Mouse (Mus musculus) spleen, adult 2 months (tissue): ENCODE measurements at regions not wholly inside any gene's neighbourhood (a gene's known extent, or its start where the extent isn't known, plus 50 kb on each side); places are given as distances from the start of the nearest gene placed in this dataset.

ENCODE experiments used
- DNase-seq, 2 experiments: peaks; one replicate each; pipeline versions ENCODE4 v3.0.0 to v3.0.0-alpha.2; 2012 to 2021; ENCODE audit warnings: low spot score in 2 of 2, low read depth in 1 of 2
- H3K27ac ChIP-seq: fragments of 200-500 bp; 2 replicates; pipeline ENCODE4 v1.5.1; 2012; ENCODE audit warnings: low read length, inconsistent platforms; ENCODE audit not compliant: insufficient read depth
- H3K27me3 ChIP-seq: fragments of 200-500 bp; 2 replicates; pipeline ENCODE4 v1.6.1; 2012; ENCODE audit warnings: mild to moderate bottlenecking, moderate library complexity, low read length, inconsistent platforms; ENCODE audit not compliant: control insufficient read depth, insufficient read depth
- H3K36me3 ChIP-seq: fragments of 200-500 bp; 2 replicates; pipeline ENCODE4 v1.6.1; 2012; ENCODE audit warnings: mild to moderate bottlenecking, low read length, inconsistent platforms; ENCODE audit not compliant: control insufficient read depth, insufficient read depth
- H3K4me1 ChIP-seq: fragments of 200-500 bp; 2 replicates; pipeline ENCODE4 v1.6.1; 2011; ENCODE audit warnings: inconsistent platforms; ENCODE audit not compliant: control insufficient read depth, insufficient read depth, insufficient read length
- H3K4me3 ChIP-seq: fragments of 200-500 bp; 2 replicates; pipeline ENCODE4 v1.5.1; 2011; ENCODE audit warnings: mild to moderate bottlenecking, inconsistent platforms; ENCODE audit not compliant: insufficient read depth, insufficient read length; ENCODE audit errors: extremely low read depth
- CTCF ChIP-seq: fragments of 200-500 bp; IDR thresholded peaks from 2 replicates; pipeline ENCODE4 v1.5.1; 2011; ENCODE audit warnings: mild to moderate bottlenecking, inconsistent platforms; ENCODE audit not compliant: insufficient read depth, insufficient read length, insufficient replicate concordance; ENCODE audit errors: extremely low read depth
- POLR2A ChIP-seq: fragments of 200-500 bp; IDR thresholded peaks from 2 replicates; pipeline ENCODE4 v1.6.1; 2011; ENCODE audit warnings: low read depth, low read length, inconsistent platforms
- WGBS: fragments of 180-500 bp; shearing (Covaris S2); methylation state at CpG from one replicate; pipeline ENCODE4 v1.1.7; 2018; 5-methylcytosine and 5-hydroxymethylcytosine counted together

DNA sequence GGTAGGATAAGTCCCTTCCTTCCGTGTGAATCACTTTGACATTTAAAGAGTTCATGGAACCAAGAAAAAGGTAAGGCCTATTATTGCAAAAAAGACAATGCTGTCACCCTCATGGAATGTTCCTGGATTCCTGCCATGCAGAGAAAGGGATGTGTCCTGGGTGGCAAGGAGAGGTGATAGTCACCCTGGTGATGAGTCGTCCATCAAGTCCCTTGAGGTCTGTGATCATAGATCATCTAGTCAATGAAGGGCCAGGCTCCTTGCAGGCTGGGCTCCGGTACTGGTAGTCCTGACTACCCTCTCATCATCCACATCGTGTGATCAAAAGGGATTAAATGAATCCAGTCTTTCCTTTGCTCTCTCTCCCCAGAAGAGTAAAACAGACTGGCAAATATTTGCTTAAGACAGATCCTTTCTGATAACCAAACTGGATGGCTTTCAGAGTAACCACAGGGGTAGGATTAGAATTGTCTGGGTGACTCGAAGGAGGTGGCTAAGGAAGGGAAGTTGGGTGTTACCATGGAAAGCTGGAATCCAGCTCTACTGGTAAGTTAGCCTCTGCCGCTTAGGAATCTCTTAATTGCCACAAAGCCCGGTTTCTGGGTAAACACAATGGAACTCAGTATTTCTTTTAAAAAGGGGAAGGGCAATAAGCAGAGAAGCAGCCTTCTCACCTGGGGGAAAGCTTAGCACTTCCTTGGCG is 253.2 kb downstream of the Ikzf2 start:
- 80% methylated on average over 8 of the region's 8 CpGs for WGBS

DNA sequence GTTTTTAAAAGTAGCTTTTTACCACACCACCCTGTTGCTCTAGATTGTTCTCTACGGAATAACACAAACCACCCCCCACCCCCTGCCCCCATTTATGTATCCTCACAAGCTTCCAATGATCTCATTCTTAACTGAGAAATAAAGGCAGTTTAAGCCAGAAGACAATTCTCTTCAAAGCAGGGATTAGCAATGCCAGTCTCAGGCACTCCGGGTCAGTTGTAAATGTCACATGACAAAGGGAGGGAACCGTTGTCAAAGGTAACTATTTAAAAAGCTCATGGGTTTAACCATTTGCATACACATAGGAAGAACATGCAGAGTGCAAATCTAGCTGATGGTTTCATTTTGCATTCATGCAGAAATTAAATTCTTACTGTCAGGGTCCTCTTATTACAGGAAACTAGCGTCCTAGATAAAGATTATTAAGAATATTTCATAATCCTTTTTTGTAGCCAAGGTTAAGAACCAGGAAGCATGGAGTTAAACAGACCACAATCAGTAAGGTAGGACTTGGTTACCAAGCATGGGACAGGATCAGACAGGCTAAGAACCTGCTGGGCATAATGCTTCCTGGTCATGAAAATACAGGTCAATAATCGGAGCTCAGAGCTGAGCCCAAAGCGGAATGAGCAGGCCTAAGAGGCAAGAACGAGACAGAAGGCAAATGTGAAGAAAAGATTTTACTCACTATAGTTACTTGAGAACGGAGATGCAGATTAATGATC is 256.2 kb downstream of the Ikzf2 start:
- no peaks in the 10 kb centered on the region for H3K4me1 ChIP-seq
- H3K36me3 ChIP-seq: no peaks in the 10 kb centered on the region
- H3K27me3 ChIP-seq: no peaks in the 10 kb centered on the region
- TF ChIP-seq CTCF: no peak
- no peak for TF ChIP-seq POLR2A
- no peak overlapping the region for H3K27ac ChIP-seq
- no peak overlapping the region for H3K4me3 ChIP-seq
- DNase-seq: no peak
- WGBS: 77% methylated on average over 8 of the region's 8 CpGs

More for the DNA sequence above, 253.2 kb downstream of the Ikzf2 start:
- Histone ChIP-seq H3K4me1 (no peaks in the 10 kb centered on the region), H3K27me3 (no peaks in the 10 kb centered on the region), H3K27ac (no peak overlapping the region), H3K4me3 (no peak overlapping the region), H3K36me3 (no peaks in the 10 kb centered on the region)
- TF ChIP-seq CTCF (no peak), POLR2A (no peak)
- DNase-seq: no peak

DNA sequence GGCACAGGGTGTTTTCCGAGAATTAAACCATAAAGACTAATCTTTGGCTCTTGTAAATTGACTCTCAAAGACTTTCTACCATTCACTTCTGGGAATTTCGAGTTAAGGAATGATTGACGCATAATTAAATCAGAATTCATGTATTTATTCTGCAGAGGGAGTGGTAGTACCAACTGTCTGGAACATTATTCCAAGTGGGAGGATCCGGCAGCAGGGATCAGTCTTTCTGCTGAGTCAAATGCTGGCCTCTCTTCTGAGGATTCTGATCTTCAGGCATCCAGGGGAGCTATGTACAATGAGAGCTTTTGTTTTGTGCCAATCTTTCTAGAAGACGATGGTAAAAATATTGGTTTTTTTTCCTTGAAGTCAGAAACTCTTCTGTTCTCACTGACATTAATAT is 257.4 kb downstream of the Ikzf2 start:
- TF ChIP-seq CTCF (no peak), POLR2A (no peak)
- Histone ChIP-seq H3K27ac (no peak overlapping the region), H3K4me1 (no peaks in the 10 kb centered on the region), H3K4me3 (no peak overlapping the region), H3K36me3 (no peaks in the 10 kb centered on the region), H3K27me3 (no peaks in the 10 kb centered on the region)
- 90% methylated on average over 5 of the region's 5 CpGs for WGBS
- DNase-seq: no peak

DNA sequence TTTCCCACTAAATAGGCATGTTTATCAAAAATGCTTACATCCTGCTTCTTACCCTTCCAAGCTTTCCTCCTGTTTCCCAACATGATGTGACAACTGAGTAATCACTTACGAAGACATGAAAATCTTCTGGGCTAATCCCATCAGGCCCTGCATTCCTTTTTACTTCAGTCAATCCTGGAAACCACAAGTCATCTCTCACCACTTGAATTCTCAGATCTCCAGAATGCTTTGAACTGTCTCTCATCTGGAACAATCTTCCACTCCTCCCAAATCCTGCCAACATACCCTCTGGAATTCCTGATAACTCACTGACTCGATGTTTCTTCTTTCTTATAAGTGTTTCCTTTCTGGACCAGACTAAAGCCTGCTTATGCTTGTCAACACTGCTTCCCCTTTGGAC is 289.4 kb downstream of the Ikzf2 start:
- 86% methylated on average over 2 of the region's 2 CpGs for WGBS
- Histone ChIP-seq H3K27me3 (no peaks in the 10 kb centered on the region), H3K4me1 (no peaks in the 10 kb centered on the region), H3K27ac (no peak overlapping the region), H3K36me3 (no peaks in the 10 kb centered on the region), H3K4me3 (no peak overlapping the region)
- no peak for TF ChIP-seq POLR2A
- no peak for TF ChIP-seq CTCF
- no peak for DNase-seq

DNA sequence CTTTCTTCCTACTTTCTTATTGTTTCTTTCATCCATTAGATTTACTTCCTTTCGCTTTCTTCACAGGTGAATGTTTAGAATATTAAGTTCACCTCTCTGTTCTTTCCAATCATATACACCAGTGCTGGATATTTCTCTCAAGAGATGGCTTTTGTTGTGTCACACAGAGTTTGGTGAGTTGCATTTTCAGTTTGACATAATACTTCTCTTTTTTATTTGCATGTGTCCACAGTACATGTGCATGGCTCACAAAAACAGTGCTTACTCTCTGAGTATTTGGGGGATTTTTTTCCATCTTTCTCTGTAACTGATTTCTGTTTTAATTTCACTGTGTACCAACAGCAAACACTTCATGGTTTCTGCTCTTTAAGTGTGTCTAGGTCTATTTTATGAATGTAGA is 274.5 kb upstream of the Erbb4 start:
- no peak for TF ChIP-seq POLR2A
- H3K27ac ChIP-seq: no peak overlapping the region
- H3K36me3 ChIP-seq: no peaks in the 10 kb centered on the region
- H3K4me3 ChIP-seq: no peak overlapping the region
- DNase-seq: no peak
- H3K4me1 ChIP-seq: no peaks in the 10 kb centered on the region
- H3K27me3 ChIP-seq: no peaks in the 10 kb centered on the region
- 88% methylated on average over 1 of the region's 1 CpGs for WGBS

DNA sequence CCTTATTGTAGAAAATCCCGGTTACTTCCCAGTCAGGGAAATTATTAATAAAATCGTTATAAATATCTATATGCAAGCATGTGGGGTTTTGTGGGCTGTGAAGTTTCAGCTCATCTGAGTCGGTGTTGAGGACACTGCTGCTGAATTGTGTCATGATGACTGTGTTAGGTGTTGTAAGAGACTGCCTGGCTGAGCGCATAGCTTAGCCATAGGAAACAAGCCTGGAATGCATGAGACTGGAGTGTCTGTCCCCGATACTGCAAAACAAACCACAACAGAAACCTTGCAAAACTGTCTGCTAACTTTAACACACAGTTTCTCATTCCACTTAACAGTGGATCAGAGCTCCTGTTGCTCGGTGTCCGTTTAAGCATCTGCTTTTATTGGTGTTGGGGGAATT is 271.9 kb upstream of the Erbb4 start:
- Histone ChIP-seq H3K4me1 (no peaks in the 10 kb centered on the region), H3K27ac (no peak overlapping the region), H3K4me3 (no peak overlapping the region), H3K27me3 (no peaks in the 10 kb centered on the region), H3K36me3 (no peaks in the 10 kb centered on the region)
- DNase-seq: no peak
- 85% methylated on average over 7 of the region's 7 CpGs for WGBS
- TF ChIP-seq POLR2A (no peak), CTCF (no peak)
